Mouse (Mus musculus) thymus, postnatal 14 days (tissue): ENCODE measurements around the gene Nt5c.
"Not testable (repeated sequence)": the region's sequence is repeated elsewhere in the genome, so short reads cannot be mapped to it uniquely, and the experiment has no call there.

Experiments
- DNase-seq: peaks from one replicate; pipeline ENCODE4 v3.0.0; 2021

Nt5c gene

GRCm38 (mm10) chr11:115491356-115492083 is at the start of gene Nt5c:
Gene Nt5c (minus strand): TSS chr11:115491862.
- DNase-seq = peak; percentile 88

GRCm38 (mm10) chr11:115538045-115538444 is 46.4 kb upstream of the Nt5c start:
- DNase-seq = no peak

GRCm38 (mm10) chr11:115536856-115537568 is 45.4 kb upstream of the Nt5c start:
- peak; percentile 42 for DNase-seq

DNA sequence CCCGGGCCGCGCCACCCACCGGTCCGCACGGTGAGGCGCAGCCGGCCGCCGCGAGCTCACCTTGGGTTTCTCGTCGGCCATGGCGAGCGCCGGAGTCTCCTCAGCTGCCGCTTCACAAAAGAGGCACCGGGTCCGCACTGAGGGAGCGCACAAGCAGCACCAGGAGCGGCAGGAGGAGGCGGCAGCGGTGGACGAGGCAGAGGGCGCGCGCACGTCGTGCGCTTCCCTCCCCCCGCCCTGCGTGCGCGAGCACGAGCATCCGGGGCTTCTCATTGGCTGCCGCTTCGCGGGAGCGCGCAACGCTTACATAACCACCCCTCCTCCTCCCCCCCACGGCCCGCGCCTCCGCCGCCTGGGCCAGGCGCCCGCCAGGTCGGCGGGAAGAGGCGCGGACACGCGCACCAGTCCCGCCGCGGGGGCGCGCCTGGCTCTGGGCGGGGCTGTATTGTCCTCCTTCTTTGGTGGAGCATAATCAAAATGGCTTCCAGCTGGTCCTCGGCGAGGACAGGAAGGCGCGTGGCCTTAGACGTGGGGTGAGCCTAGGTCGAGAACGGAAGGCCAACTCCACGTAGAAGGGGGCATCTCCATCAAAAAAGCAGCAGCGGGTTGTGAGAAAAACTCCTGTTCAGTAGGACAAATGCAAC is 44.5 kb upstream of the Nt5c start, which contains the start of gene Sumo2:
Gene Sumo2 (minus strand): TSS at position 239 of the 644 bp plus-strand sequence.
- DNase-seq = peak; percentile 99

DNA sequence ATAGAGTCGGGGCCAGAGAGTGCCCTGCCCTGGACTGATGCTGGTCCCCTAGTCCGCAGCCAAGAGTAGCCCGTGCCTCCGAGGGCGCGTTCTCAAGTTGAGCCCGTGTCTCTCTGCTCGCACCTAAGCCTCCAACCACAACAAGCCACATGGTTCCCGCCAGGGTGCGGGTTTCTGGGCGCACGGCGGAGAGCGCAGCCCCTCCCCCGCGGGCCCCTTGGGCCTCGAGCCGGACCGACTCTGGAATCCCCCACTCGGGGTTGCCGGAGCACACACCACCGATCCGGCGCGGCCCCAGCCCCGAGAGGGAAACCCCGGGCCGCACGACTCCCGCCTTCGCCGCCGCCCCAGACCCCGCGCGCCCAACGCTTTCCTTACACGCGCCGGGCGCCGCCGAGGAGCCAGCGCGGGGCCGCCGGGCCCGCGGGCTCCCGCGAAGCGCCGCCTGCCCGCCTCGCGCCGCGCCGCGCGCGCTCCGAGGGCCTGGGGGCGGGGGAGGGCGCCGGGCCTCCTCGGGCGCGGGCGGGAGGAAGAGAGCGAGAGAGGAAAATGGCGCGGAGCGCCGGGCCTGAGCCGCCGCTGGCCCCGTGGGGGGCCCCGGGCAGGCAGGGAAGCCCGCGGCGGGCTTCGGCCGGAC is 43.9 kb upstream of the Nt5c start:
- peak; percentile 81 for DNase-seq

DNA sequence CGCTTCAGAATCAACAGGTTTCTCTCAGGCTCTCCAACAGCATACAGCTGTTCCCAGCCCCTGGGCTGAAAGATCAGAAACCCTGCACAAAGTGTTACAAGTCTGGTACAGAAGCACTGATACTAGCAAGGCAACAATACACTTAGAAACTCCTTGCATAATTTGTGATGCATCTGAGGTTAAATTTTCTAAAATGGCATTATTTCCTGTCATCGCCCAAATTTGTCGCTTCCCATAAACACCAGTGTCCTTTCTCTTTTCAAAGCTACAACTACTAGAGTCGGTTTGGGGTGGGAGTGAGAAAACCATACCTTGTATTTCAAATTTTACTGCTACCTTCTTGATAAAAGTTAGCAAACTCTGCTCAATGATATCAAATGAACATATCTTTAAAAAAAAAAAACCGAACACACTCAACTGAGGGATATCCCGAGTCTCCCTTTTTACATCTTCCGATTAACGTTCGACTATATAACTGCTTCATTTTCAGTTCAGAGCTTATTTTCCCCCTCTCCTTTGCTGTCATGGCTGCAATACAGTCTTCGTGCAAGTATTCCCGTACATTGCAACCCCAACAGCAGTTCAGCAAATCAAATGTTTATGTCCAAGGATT is 43.2 kb upstream of the Nt5c start:
- DNase-seq = peak; percentile 30

DNA sequence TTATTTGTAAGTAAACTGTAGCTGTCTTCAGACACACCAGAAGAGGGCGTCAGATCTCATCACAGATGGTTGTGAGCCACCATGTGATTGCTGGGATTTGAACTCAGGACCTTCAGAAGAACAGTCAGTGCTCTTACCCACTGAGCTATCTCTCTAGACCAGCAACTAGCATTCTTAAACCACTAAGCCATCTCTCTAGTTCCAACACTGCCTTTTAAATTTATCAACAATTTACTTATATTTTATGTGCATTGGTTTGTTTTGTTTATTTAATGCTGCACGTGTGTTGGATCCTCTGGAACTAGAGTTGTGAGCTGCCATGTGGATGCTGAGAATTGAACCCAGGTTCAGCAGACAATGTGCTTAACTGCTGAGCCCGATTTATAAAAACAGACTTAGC is 34.8 kb upstream of the Nt5c start:
- DNase-seq = not testable (repeated sequence)

- no peak for DNase-seq
Observed at GRCm38 (mm10) chr11:115522703-115523102, 31.0 kb upstream of the Nt5c start.

- no peak for DNase-seq
Observed at GRCm38 (mm10) chr11:115522238-115522637, 30.6 kb upstream of the Nt5c start.

DNA sequence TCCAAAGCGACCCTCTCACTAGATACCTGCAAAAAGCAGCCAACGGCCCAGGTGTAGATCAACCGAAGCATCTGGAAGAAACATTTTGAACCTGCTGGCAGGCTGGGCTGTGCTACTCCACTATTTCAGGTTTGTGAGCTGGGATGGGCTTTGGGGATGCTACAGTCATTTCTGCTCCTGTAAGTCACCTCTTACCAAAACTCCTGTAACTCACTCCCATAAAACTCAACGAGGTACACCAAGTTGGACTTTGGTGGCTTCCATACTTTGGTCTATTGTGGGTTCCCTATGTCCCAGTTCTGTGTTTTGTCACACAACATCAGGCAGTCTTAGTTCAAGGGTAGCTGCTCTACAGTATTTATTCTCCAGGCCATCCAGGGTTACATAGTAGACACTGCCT is 29.4 kb upstream of the Nt5c start:
- no peak for DNase-seq

- DNase-seq = no peak
Observed at GRCm38 (mm10) chr11:115520218-115520617, 28.6 kb upstream of the Nt5c start.

DNA sequence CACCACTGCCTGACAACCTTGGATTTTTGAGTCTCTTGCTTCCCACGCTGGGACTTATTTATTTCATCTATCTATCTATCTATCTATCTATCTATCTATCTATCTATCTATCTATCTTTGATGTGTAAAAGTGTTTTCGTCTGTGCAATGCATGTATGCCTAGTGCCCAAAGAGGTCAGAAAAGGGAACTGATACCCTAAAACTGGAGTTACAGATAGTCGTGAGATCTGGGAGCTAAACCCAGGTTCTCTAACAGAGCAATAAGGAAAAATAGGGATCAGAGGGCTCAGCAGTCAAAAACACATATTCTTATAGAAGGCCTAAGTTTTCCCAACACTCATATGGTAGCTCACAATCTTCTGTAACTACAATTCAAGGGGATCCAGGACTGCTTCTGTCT is 27.9 kb upstream of the Nt5c start:
- no peak for DNase-seq

GRCm38 (mm10) chr11:115518693-115519092 is 27.0 kb upstream of the Nt5c start:
- DNase-seq = no peak

DNA sequence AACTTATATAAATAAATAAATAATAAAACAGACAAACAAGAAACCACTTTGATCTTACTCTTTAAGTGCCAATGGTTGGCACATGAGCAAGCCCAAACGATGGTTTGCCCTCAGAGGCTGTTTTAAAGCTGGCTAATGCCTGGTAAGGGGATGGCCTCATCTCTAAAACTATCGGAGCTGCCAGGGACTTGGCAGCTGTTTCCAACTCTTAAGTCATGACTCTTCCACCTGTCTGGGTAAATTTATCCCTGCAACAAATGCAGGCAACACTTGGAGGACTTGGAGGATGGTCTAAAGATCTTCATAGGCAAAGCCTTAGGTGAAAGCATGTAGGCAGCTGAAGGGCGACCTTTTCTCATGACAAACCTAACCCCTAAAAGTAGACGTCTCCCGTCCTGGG is 25.3 kb upstream of the Nt5c start:
- no peak for DNase-seq

DNA sequence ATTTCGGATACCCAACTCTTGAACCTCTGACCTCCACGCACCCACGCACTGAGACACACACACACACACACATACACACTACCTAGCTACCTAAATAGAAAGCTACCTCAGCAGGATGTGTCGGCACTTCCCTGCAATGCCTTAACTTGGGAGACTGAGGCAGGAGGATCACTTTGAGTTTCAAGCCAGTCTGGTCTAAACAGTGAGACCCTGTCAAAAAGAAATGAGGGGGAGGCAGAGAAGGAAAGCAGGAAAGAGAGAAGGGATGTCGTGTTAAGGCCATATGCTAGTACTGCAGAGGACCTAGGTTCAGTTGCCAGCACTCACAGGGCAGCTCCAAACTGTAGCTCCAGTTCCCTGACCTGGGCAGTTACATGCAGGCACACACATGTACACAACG is 23.4 kb upstream of the Nt5c start:
- DNase-seq = no peak

DNA sequence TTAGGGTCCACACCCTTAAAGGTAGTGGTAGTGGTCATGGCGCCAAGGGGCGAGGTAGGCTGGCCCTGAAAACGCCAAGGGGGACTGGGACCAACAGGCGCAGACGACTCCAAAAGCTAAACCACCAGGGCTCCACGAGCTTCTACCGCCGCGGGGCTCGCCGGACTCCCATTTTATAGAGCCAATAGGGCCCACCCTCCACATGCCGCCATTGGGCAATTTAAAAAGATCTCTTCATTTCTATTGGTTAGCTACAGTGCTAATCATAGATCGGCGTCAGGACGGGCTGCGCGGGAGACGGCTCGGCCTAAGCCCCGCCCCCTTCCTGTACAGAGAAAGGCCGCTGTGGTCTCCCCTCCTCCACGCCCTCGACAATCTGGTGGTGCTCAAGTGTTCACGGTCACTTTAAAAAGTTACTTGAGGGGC is 22.6 kb upstream of the Nt5c start, which contains the start of gene Jpt1:
Gene Jpt1 (minus strand): TSS at position 150 of the 426 bp plus-strand sequence.
- peak; percentile 97 for DNase-seq

GRCm38 (mm10) chr11:115513271-115514237 is 21.9 kb upstream of the Nt5c start:
- DNase-seq = peak; percentile 60

GRCm38 (mm10) chr11:115512407-115513183 is 20.9 kb upstream of the Nt5c start:
- DNase-seq = peak; percentile 60

GRCm38 (mm10) chr11:115512004-115512403 is 20.3 kb upstream of the Nt5c start:
- DNase-seq = no peak

DNA sequence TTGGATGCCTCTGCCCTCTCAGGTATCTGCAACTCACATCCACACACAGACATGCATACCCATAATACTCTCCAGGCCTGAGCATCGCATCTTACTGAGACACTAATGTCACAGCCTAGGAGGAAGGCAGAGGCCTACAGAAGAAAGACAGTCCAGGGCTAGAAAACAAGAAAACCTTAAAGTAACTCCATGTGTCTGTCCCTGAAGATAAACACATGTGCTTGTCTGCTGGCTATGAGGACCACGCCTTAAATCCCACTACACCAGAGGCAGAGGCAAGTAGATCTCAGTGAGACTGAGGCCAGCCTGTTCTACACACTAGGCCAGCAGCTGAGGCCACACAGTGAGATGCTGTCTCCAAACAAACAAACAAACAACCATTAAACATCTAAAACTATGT is 19.5 kb upstream of the Nt5c start:
- DNase-seq = no peak

GRCm38 (mm10) chr11:115510507-115510888 is 18.8 kb upstream of the Nt5c start:
- DNase-seq = no peak
